Mouse (Mus musculus) layer of hippocampus, adult 11-12 months (tissue): Measurements from ENCODE around the gene Meltf.
A peak's percentile ranks its signal among the peaks of the same experiment; 100 is the strongest.

Source experiments
- DNase-seq: peaks from one replicate; pipeline ENCODE4 v3.0.0; 2022; ENCODE audit warnings: low spot score

Meltf gene

DNA sequence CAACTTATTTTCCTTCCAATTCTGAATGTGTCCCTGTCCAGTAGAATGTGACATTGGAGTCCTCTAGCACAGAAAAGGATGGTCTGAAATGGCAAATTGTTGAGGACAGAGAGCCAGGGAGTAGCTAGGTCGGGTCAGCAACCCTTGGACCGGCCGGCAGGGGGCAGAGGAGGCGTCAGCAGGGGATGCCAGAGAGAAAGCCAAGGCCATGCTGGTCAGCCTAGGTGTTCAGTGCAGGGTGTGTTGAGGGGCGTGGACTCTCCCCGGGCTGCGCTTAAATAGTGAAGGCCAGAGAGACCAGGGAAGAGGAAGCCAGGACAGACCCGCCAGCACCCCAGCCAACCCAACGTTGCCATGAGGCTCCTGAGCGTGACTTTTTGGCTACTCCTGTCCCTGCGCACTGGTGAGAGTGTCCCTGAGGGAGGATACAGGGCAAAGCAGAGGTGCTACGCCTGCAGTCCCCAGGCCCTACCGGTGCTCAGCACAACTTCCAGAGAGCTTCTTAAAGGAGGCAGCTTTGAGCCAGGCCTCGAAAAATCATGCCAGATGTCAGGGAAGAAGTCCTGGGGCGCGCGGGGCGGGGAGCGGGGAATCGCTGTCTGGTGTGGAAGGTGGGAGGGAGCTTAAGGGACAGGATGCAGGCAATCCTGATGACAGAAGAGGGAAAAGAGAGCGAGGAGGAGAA, at the start of gene Meltf:
TSS of gene Meltf (plus strand) at position 238 of the 685 bp plus-strand sequence.
- DNase-seq, result peak; percentile 71

- no peak for DNase-seq
Observed at GRCm38 (mm10) chr16:31830726-31831125, 47.9 kb upstream of the Meltf start.

DNA sequence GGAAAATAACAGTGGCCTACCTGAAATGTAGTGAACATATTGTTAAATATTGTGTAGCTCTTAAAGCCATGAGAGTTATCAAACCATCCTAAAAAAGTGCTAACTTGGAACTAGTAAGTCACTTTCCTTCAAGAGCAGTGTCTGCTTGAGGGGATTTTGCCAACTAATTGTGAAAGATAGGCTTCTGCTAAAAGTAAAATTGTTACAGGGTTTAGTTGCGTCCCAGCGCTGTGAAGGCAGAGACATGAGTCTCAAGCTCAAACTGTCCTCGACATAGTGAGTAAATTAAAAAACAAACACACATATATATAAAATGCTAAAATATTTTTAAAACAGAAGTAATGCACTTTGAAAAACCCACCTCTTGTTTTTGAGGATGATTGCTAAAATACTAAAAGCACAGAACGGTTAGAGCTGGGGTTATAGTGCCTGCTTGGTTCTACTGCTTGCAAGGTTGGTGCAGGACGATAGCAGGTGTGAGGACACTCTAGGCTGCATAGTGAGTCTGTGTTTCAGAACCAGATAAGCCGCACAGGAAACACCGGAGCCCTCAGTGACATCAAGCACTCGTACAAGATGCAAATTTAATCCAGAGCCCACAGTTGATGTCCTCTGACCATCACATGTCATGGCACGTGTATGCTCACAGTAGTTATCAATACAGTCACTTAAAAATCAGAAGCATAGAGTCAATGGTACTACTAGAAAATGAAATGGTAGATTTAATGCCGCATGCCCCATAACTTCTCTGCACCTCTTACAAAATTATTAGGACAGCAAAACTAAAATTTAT, 45.8 kb upstream of the Meltf start:
- no peak for DNase-seq

- DNase-seq, result no peak
Observed at GRCm38 (mm10) chr16:31834011-31834584, 44.5 kb upstream of the Meltf start.

DNA sequence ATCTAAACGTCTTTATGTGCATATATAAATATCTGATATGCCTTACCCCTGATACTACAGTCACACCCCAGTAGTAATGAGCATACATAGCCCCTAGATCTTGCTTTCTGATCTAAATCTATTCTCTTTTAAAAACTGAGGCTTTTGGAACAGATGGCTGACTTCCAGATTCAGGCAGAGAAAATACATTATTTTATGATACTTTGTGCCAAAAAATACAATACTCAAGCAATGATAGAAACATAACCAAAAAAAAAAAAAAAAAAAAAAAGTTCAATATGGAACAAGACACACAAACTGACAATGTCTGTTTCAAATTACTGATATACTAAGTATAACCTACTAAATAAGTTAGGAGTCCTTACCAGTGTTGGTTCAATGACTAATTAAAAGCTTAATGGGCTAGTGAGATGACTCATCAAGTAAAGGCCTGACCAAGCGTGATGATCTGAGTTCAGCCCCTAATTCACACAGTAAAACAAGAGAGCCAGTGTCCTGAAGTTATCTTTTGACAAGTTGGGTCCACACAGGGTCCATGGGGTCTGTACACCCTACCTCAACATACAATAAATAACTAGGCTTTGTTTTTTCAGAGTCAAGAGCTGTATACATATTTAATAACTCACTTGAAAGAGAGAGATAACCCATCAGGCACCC, 43.8 kb upstream of the Meltf start:
- DNase-seq, result no peak

- DNase-seq, result no peak
Observed at GRCm38 (mm10) chr16:31837362-31837761, 41.2 kb upstream of the Meltf start.

DNA sequence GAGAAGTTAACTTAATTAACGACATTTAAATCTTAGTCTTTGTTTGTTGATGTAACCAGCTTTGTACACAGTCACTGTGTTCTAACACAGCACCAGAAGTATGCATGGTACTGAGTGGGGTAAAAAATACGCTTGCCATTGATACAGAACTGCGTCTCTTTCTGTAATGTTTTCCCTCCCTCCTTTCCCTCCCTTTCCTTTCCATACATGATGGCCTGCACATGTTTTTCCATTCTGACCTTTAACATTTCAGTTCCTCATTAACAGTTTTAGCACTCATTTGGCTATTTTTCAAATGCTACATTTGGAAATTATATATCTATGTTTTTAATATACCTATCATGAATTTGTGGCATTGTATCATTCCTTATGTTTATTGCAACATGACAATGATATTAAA, 34.4 kb upstream of the Meltf start:
- DNase-seq, result no peak

GRCm38 (mm10) chr16:31846763-31847162, 31.8 kb upstream of the Meltf start:
- no peak for DNase-seq

DNA sequence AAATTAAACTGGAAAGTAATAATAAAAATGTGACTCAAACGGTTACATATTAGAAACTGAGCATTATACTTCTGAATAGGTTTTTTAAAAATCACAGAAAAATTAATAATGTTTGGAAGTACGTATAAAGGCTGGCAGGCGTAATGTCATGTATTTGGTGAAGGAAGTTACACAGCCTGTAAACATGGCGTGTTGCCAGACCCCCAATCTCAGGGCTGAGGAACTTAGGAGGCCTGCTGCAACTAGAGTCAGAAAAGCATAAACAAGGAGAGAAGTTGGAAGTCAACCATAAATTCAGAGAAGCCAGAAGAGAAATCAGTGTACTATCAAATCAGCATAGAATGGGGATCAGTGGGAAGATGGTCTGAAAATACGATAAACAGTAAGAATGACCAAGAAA, 14.7 kb upstream of the Meltf start:
- DNase-seq, result no peak

DNA sequence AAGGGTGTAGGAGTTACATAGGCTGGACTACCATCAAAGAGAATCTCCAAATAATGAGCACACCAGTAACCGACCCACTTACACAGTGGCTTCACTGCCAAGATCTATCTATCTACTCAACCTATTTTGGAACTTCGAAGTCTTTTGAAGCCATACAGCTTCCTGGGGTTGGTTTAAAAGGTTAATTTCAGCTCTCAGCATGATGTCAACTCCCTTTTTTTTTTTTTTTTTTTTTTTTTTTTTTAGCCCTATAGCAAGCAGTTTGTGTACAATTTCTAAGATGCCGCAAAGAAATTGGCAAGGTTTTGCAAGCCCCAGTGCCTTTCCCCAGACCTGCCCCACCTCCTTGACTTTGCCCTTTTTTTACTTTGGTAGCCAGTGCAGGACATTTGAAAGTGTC, 13.4 kb upstream of the Meltf start:
- no peak for DNase-seq

DNA sequence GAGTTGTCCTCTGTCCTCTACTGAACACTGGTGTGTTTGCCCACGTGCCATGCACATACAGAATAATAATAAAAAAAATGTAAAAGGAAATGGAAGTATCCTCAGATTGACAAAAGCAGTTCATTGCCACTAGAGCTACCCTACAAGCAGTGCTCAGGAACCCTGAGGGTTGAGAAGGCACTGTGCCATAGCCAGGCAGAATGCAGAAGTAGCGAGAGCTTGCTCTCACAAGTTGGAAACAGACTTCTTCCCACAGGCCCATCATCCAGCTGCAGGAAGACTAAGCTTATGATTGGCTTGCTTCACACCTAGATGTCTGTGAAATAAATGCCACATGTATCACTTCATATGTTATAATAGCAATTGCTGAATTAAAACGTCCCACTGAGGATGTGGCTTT, 11.7 kb upstream of the Meltf start:
- no peak for DNase-seq

DNA sequence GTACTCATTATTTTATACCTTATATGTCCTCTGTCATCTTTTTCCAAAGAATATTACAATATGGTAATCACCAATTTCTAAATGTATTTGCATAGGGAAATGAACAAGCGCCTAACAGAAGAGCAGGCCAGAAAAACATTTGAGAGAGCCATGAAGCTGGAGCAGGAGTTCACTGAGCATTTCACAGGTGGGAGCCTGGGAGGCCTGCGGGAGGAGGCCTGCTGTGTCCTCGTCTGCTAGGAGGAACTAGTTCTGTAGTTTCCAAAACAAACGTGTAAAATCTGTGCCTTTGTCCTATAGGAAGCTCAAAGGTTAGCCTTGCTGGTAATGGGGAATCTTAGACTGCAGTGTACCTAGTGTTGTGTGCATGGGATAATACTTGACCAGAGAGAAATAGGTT, 10.9 kb upstream of the Meltf start:
- no peak for DNase-seq

DNA sequence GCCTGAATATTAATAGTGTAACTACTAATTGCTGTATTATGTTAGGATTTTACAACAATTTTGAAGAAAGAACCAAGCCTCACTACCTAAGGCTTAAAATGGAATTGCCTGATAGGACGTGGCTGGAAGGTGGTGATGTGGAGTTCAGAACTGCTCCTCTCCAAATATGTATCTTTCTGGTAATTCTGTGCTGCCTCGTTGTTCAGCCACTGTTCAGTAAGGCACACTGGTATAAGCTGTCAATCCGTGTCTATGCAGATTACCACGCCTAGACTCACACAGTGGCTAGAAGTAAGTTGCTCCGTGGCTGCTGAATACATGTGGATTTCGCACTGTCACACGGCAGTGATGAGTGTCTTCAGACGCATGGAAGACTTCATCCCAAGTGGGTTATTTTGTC, 4.9 kb upstream of the Meltf start:
- no peak for DNase-seq

GRCm38 (mm10) chr16:31875391-31875790, 3.2 kb upstream of the Meltf start:
- no peak for DNase-seq

DNA sequence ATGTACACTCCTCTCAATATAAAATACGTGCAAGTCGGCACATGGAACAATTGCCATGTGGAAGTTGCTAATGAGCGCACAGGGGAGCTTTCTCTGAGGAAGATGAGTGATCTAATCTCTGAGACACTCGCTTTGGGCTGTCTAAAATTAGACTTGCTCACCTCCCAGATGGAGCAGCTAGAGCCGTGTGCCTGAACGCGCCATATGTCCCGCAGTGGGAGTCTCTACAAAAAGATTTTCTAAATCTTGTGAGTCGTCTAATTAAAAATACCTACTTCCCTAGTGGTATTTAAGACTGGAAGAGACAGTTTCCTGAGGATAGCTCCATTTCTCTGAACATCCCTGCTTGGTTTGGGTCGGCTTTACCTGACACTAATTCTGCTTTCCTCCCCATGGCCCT, 2.2 kb upstream of the Meltf start:
- DNase-seq, result peak; percentile 72

GRCm38 (mm10) chr16:31878052-31878451, 558 bp upstream of the Meltf start:
- DNase-seq, result no peak

DNA sequence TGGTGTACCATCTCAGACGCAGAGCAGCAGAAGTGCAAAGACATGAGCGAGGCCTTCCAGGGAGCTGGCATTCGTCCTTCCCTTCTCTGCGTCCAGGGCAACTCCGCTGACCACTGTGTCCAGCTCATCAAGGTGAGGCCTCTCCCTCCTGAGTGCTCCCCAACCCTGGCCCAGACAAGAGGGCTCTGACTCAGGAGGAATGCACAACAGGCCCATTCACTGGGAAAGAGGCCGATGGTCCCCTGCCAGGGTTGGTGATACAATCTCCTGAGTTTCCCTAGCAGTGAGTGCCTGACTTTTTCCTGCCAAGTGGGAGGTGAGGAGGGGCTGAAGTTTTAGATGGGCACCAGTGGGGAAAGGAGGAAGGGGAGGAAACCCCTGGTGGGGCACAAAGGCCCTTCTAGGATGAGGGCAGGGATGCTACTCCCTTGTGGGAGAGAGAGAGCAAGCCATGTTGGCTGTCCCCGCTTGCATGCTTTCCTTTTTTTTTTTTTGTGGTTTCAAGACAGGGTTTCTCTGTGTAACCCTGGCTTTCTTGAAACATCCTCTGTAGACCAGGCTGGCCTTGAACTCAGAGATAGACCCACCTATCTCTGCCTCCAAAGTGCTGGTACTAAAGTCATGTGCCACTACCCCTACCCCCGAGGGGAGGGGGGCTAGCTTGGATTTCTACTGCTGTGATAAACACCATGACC, 1.7 kb downstream of the Meltf start:
- DNase-seq, result no peak

DNA sequence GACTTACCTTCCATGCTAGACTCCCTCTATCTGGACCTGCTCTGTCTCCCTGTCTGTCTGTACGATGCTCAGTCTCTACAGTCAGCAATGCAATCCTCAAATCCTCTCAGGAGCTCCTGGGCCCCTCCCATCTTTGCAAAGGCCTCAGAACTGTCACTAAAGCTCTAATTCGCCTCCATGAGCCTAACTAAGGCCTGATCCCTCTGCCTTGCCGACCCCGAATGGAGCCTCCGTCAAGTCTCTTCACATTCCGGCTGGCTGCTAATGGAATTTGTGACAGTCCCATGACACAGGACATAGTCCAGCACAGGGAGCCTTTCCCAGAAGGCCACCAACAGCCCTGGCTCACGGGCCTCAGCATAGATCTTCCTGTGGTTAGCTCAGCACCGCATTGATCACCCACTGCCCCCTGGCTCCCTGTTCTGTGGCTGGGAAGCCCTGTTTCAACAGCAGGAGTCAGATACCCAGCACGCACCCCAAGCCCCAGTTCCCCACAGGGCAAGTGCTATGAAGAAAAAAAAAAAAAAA, 3.8 kb downstream of the Meltf start:
- no peak for DNase-seq

DNA sequence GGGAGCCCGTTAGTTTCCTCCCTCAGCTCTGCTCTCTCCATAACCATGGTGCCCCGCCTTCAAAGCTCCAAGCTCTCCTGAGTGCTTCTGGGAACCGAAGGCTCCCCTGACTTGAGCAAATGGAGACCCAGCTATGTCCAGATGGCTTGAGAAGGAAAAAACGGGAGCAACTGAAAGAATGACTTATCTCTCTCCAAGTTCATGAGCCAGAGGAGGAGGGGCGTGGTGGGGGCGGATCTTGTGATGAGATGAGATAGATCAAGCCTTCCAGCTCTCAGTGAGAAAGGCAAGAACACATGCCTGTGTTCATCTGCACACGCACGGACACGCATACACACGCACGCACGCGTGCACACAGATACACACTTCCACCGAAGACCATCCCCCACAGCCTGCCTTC, 4.7 kb downstream of the Meltf start:
- no peak for DNase-seq

DNA sequence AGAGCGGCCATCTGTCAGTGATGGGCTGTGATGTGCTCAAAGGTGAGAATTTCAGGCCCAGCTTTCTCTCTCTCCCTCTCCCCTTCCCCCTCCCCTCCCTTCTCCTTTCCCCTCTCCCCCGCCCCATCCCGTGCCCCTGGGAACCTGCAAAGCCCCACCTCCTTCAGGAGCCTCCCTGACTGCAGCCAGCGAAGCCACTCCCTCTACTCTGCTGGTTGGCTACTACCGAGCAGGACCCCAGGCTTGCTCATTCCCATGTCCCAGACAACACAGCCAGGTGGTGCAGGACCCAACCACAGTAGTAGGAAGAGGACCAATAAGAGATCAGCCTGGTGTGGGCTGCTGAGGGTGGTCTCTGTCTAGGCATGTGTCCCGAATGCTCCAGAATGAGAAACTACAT, 5.3 kb downstream of the Meltf start:
- DNase-seq, result no peak

DNA sequence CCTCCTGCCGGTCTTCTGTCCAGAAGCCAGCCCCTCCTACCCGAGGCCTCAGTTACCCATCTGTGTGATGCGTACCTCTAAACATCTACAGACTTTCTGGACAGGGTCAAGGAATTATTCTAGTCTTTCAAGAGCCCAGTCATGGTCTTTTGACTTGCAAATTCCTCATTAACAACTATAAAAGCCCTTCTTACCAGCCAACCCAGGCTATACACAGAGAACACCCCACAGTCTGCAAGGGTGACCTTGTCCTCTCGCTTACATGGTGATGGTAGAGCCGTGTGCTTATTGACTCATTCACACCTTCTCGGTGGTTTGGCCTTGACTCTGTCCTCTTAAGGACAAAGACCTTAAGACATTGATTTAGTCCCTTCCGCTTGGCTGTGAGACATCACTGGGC, 12.3 kb downstream of the Meltf start:
- no peak for DNase-seq
